Mouse (Mus musculus) bone marrow, adult 2 months (tissue): ENCODE measurements around the gene Nckap1. TPM values are rescaled to one million over a fixed set of nuclear protein-coding genes. Genes with fewer than 3 reads are reported as not detected.

Source experiments
- H3K27ac ChIP-seq: fragments of 200-500 bp; 2 replicates; pipeline ENCODE4 v1.5.1; 2012; ENCODE audit warnings: low read depth, mild to moderate bottlenecking, control low read depth, inconsistent platforms, low read length; ENCODE audit not compliant: control insufficient read depth, poor library complexity, insufficient read depth
- H3K4me1 ChIP-seq: fragments of 200-500 bp; 2 replicates; pipeline ENCODE4 v1.6.1; 2011; ENCODE audit warnings: low read length; ENCODE audit not compliant: control insufficient read depth, insufficient read depth
- H3K4me3 ChIP-seq: fragments of 200-500 bp; replicated peaks from 2 replicates; pipeline ENCODE3; 2011; ENCODE audit warnings: mild to moderate bottlenecking, low read depth, low read length, control low read depth; ENCODE audit not compliant: control insufficient read depth
- CTCF ChIP-seq: fragments of 200-500 bp; IDR thresholded peaks from 2 replicates; pipeline ENCODE4 v1.5.1; 2011; ENCODE audit warnings: low read length, control low read depth; ENCODE audit not compliant: control insufficient read depth, insufficient read depth
- POLR2A ChIP-seq: fragments of 200-500 bp; IDR thresholded peaks from 2 replicates; pipeline ENCODE4 v1.6.1; 2011; ENCODE audit warnings: low read depth, mild to moderate bottlenecking, control low read depth, low read length, borderline replicate concordance; ENCODE audit not compliant: control insufficient read depth
- WGBS: fragments of 180-500 bp; shearing (Covaris S2); methylation state at CpG from one replicate; pipeline ENCODE4 v1.1.7; 2018; 5-methylcytosine and 5-hydroxymethylcytosine counted together
- polyA plus RNA-seq: library from polyadenylated mRNA; stranded (reverse); fragments of >200 nt; gene quantifications from 2 replicates; pipeline ENCODE4 v1.2.4, GENCODE M21; 2011; ENCODE audit warnings: low replicate concordance; ENCODE audit not compliant: missing spikeins, insufficient read depth, insufficient read length

Gene Nckap1
- polyA plus RNA-seq, 1 experiment: 13.3 TPM

- WGBS: 85% methylated on average over 13 of the region's 13 CpGs
These were observed 21.6 kb upstream of the Nckap1 start for GRCm38 (mm10) chr2:80602756-80603155.

GRCm38 (mm10) chr2:80600611-80601010 lies 19.4 kb upstream of the Nckap1 start:
- Histone ChIP-seq H3K4me3 (no peak overlapping the region), H3K27ac (no peak overlapping the region), H3K4me1 (no peaks in the 10 kb centered on the region)
- TF ChIP-seq POLR2A (no peak), CTCF (no peak)

More at GRCm38 (mm10) chr2:80602756-80603155, 21.6 kb upstream of the Nckap1 start:
- Histone ChIP-seq H3K4me1 (no peaks in the 10 kb centered on the region), H3K4me3 (no peak overlapping the region), H3K27ac (no peak overlapping the region)
- TF ChIP-seq CTCF: no peak
- no peak for TF ChIP-seq POLR2A

GRCm38 (mm10) chr2:80599850-80600249 lies 18.7 kb upstream of the Nckap1 start:
- H3K4me3 ChIP-seq: no peak overlapping the region
- no peaks in the 10 kb centered on the region for H3K4me1 ChIP-seq
- TF ChIP-seq CTCF: no peak
- no peak for TF ChIP-seq POLR2A
- WGBS: 75% methylated on average over 3 of the region's 3 CpGs
- H3K27ac ChIP-seq: no peak overlapping the region

- 71% methylated on average over 5 of the region's 5 CpGs for WGBS
- TF ChIP-seq POLR2A (no peak), CTCF (no peak)
- Histone ChIP-seq H3K27ac (no peak overlapping the region), H3K4me1 (no peaks in the 10 kb centered on the region), H3K4me3 (no peak overlapping the region)
These were observed 15.8 kb upstream of the Nckap1 start for GRCm38 (mm10) chr2:80596960-80597359.

- no peak overlapping the region for H3K4me3 ChIP-seq
- TF ChIP-seq POLR2A: no peak
- 70% methylated on average over 4 of the region's 4 CpGs for WGBS
These were observed 13.2 kb upstream of the Nckap1 start for GRCm38 (mm10) chr2:80594215-80594918.

GRCm38 (mm10) chr2:80582356-80582755 lies 1.2 kb upstream of the Nckap1 start:
- no peak overlapping the region for H3K27ac ChIP-seq
- 94% methylated on average over 3 of the region's 3 CpGs for WGBS
- TF ChIP-seq CTCF (no peak), POLR2A (no peak)
- no peaks in the 10 kb centered on the region; the same call in 1 of the 2 replicates for H3K4me1 ChIP-seq
- H3K4me3 ChIP-seq: no peak overlapping the region

More at GRCm38 (mm10) chr2:80594215-80594918, 13.2 kb upstream of the Nckap1 start:
- Histone ChIP-seq H3K4me1 (no peaks in the 10 kb centered on the region), H3K27ac (no peak overlapping the region)

GRCm38 (mm10) chr2:80580311-80580961 lies 744 bp downstream of the Nckap1 start:
- peak overlapping the region; percentile 63 for H3K4me3 ChIP-seq
- TF ChIP-seq POLR2A: no peak
- TF ChIP-seq CTCF: no peak
- H3K27ac ChIP-seq: peak overlapping the region; percentile 75; the same call in 1 of the 2 replicates
- no peaks in the 10 kb centered on the region; the same call in 1 of the 2 replicates for H3K4me1 ChIP-seq
- WGBS: 1% methylated on average over 65 of the region's 65 CpGs

- Histone ChIP-seq H3K4me3 (no peak overlapping the region), H3K27ac (no peak overlapping the region), H3K4me1 (no peaks in the 10 kb centered on the region; the same call in 1 of the 2 replicates)
- TF ChIP-seq CTCF: no peak
- no peak for TF ChIP-seq POLR2A
- 2% methylated on average over 6 of the region's 6 CpGs for WGBS
These were observed 1.8 kb downstream of the Nckap1 start for GRCm38 (mm10) chr2:80579253-80579891.

GRCm38 (mm10) chr2:80577286-80577685 lies 3.9 kb downstream of the Nckap1 start:
- WGBS: 83% methylated on average over 1 of the region's 1 CpGs
- H3K4me3 ChIP-seq: no peak overlapping the region
- H3K4me1 ChIP-seq: no peaks in the 10 kb centered on the region; the same call in 1 of the 2 replicates
- TF ChIP-seq POLR2A (no peak), CTCF (no peak)
- no peak overlapping the region for H3K27ac ChIP-seq
